Mouse (Mus musculus) olfactory bulb, adult 2 months (tissue): ENCODE results near the gene Wrnip1. TPM values are rescaled to one million over a fixed set of nuclear protein-coding genes. Genes with fewer than 3 reads are reported as not detected.

Experiments used
- H3K27ac ChIP-seq: fragments of 200-500 bp; 2 replicates; pipeline ENCODE4 v1.5.1; 2012; ENCODE audit warnings: low read depth, low read length; ENCODE audit not compliant: insufficient read depth
- H3K4me1 ChIP-seq: fragments of 200-500 bp; 2 replicates; pipeline ENCODE4 v1.6.1; 2012; ENCODE audit warnings: low read length; ENCODE audit not compliant: control insufficient read depth, insufficient read depth
- H3K4me3 ChIP-seq: fragments of 200-500 bp; 2 replicates; pipeline ENCODE4 v1.5.1; 2012; ENCODE audit warnings: mild to moderate bottlenecking, low read depth, low read length, moderate library complexity; ENCODE audit not compliant: insufficient read depth
- CTCF ChIP-seq: fragments of 200-500 bp; IDR thresholded peaks from 2 replicates; pipeline ENCODE4 v1.5.1; 2012; ENCODE audit warnings: low read depth, mild to moderate bottlenecking, low read length, moderate library complexity; ENCODE audit not compliant: insufficient read depth
- POLR2A ChIP-seq: fragments of 200-500 bp; IDR thresholded peaks from 2 replicates; pipeline ENCODE4 v1.6.1; 2012; ENCODE audit warnings: mild to moderate bottlenecking, low read depth, low read length, moderate library complexity; ENCODE audit not compliant: insufficient read depth
- WGBS: fragments of 180-500 bp; shearing (Covaris S2); methylation state at CpG from one replicate; pipeline ENCODE4 v1.1.7; 2018; 5-methylcytosine and 5-hydroxymethylcytosine counted together
- polyA plus RNA-seq: library from polyadenylated mRNA; stranded (reverse); fragments of >200 nt; gene quantifications from 2 replicates; pipeline ENCODE4 v1.2.4, GENCODE M21; 2012; ENCODE audit warnings: low replicate concordance; ENCODE audit not compliant: missing spikeins, insufficient read depth, insufficient read length

Gene Wrnip1
- not detected in 2 replicates for polyA plus RNA-seq

DNA sequence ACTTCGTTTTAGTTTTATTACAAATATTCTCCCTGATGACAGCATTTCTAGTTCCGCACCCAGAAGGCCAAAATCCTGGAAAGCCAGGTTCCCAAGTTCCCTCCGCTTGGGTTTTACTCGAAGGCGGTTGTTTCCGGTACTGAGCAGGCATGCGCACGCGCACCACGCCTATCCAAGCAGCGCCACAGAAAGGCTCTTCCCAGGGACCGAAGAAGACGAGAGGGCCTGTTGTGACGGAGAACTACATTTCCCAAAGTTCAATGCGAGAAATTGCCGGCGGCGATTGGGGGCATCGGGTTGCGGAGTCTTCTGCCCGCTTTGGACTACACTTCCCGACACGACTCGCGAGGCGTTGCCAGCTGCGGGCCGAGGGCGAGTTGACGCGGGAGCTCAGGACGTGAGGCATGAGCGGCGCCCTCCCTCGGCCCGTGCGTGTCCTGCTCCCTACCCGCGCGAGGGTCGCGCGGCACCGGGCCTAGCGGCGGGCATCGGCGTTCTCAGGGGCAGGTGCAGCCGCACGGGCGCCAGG is at the start of gene Wrnip1:
Gene Wrnip1 (plus strand): TSS at position 346 of the 529 bp plus-strand sequence.
- Histone ChIP-seq H3K27ac (peak within 1 kb of the TSS; percentile 81), H3K4me3 (peak within 1 kb of the TSS; percentile 81), H3K4me1 (peaks cover 5% of the 10 kb centered on the region)
- TF ChIP-seq CTCF (no peak), POLR2A (peak; percentile 55; the same call in 1 of the 2 replicates)
- WGBS = under 1% methylated on average over 51 of the region's 51 CpGs

DNA sequence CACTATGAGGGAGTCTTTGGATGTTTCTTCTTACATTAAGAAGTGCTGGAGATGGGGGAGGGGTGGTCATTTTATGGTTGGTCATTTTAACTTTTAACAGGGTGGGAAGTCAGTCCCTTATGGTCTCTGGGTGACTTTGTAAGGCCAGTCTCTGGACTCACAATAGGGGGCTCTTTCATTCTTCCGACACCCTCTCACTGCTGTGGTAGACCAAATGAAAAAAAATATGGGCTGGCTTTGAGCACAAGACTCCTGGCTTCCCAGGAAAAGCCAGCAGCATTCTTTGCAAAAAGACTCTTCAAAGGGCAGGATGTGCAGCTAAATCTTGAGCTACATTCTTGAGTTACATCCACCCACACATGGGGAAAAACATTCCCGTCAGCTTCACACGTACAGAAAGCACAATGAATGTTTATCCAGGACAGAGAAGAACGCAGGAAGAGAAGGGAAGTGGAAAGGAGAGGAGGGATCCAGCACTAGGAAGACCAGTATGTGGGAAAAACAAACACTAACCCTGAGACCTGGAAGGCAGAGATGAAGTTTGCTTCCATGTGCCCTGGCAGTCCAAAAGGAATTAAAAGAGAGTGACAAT is 49.7 kb upstream of the Wrnip1 start:
- Histone ChIP-seq H3K4me1 (no peaks in the 10 kb centered on the region), H3K4me3 (no peak overlapping the region), H3K27ac (no peak overlapping the region)
- WGBS = 40% methylated on average over 4 of the region's 4 CpGs
- TF ChIP-seq POLR2A (no peak), CTCF (no peak)

DNA sequence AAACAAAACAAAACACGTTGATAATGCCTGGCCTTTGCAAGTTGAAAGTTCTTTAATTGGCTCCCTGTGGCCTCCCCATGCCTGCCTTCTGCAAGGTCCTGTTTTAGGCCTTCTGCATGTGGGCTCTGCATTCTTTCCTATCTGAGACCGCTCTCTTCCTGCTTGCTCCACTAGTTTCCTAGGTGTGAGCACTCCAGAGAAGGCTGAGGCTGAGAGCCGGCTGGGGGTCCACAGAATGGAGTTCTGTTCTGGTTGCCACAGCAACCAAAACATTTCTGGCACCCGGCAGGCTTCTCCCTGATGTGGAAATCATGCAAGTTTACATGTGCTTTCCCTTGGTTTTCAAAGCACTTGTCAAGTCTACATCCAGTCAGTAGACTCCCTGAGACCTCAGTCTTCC is 42.8 kb upstream of the Wrnip1 start:
- 24% methylated on average over 4 of the region's 4 CpGs for WGBS
- H3K27ac ChIP-seq = no peak overlapping the region
- no peak overlapping the region for H3K4me3 ChIP-seq
- TF ChIP-seq POLR2A = no peak
- TF ChIP-seq CTCF = no peak
- H3K4me1 ChIP-seq = no peaks in the 10 kb centered on the region; the same call in 1 of the 2 replicates

DNA sequence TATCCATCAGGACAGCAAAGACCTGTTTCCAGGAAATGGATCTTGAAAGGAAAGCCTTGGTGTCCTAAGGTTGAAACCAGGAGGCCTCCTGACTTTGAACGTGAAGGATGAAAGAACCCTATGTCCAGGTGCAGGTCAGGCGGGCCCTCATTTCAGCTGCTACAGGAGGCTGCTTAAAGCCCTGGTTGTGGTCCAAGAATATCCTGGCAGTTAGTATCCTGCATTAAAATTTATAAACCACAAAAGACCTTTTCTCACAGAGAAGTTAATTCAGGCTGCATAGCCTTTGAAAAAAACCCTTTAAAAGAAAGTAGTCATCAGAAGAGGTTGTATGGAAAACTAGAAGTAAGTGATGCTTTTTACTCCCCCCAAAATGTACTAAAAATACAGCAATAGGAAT is 41.0 kb upstream of the Wrnip1 start:
- no peak for TF ChIP-seq POLR2A
- H3K4me1 ChIP-seq = no peaks in the 10 kb centered on the region; the same call in 1 of the 2 replicates
- 79% methylated on average over 2 of the region's 2 CpGs for WGBS
- no peak overlapping the region for H3K27ac ChIP-seq
- H3K4me3 ChIP-seq = no peak overlapping the region

DNA sequence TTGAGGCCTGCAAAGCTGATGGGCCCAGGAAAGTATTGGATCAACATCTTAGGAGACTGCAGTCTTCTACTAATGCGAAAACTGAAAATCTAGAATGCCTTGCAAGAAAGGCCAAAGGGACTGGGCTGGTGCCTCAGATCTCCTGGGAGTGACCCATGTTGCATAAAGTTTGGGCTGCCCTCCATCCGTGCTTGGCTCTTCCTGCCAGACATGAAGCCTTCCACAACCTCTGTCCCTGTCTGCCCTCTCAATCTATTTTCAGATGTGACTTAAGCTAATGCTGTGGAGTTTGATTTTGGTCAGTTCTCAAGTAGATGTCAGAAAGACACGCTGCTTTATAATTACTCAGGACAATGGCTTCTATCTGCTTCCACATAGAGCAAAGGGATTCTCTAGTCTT is 38.7 kb upstream of the Wrnip1 start:
- TF ChIP-seq CTCF (no peak), POLR2A (no peak)
- WGBS = 93% methylated on average over 3 of the region's 3 CpGs
- Histone ChIP-seq H3K27ac (no peak overlapping the region), H3K4me1 (no peaks in the 10 kb centered on the region; the same call in 1 of the 2 replicates), H3K4me3 (no peak overlapping the region)

DNA sequence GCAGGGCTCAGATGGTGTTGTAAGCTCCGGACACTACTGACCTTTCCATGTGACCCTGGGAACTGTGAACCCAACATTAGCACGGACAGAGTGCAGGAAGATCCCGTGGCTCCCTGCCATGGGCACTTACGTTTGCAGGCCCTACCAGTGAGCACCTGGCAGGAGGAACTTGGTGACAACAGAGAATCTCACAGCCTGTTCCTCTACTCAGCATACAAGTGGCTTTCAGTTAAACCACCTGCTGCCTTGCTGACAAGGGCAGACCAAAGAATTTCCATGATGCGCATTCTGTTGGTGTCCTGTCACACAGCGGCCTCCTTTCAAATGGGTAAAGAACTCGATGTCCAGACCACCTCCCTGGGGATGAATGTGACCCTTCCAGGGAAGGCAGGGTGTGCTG is 37.4 kb upstream of the Wrnip1 start:
- TF ChIP-seq CTCF (no peak), POLR2A (no peak)
- H3K27ac ChIP-seq = no peak overlapping the region
- 56% methylated on average over 7 of the region's 7 CpGs for WGBS
- H3K4me1 ChIP-seq = no peaks in the 10 kb centered on the region
- no peak overlapping the region for H3K4me3 ChIP-seq

DNA sequence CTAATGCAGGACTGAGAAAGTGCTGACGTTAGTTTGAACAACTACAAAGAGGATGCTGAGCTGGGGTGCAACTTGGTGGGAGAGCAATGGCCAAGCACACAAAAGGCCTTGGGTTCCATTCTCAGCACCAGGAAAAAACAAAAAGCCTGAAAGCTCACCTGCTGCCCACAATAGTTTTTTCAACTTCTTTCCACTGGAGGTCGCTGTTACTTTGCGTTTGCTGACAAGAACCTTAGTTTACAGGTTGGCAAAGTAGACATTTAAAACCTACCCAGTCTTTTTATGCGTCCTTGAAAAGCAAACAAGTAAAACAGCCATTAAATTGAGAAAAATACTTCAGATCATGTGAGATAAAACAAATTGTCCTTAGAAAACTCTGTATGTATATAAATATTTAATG is 33.7 kb upstream of the Wrnip1 start:
- TF ChIP-seq CTCF = no peak
- TF ChIP-seq POLR2A = no peak
- no peaks in the 10 kb centered on the region for H3K4me1 ChIP-seq
- 17% methylated on average over 4 of the region's 4 CpGs for WGBS
- H3K4me3 ChIP-seq = no peak overlapping the region
- no peak overlapping the region for H3K27ac ChIP-seq

DNA sequence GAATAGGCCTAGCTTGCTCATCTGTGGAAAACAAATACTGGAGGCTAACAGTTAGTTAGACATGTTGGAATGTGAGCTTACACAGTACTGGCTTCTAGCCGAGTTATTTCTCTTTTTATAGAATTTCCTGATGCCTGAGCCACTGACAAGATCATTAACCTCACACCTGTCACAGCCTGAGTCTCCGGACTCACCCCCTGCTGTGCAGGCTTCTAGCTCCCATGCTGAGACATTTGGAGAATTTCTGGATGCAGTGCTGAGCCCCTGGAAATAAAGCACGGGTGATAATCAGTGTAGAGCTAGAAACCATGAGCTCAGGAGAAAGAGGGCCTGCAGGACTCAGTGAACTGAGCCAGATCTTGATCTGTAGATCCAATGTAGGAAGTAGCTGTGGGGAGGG is 31.9 kb upstream of the Wrnip1 start:
- Histone ChIP-seq H3K4me3 (no peak overlapping the region), H3K27ac (no peak overlapping the region), H3K4me1 (no peaks in the 10 kb centered on the region)
- WGBS = 24% methylated on average over 3 of the region's 3 CpGs
- no peak for TF ChIP-seq POLR2A
- TF ChIP-seq CTCF = no peak

DNA sequence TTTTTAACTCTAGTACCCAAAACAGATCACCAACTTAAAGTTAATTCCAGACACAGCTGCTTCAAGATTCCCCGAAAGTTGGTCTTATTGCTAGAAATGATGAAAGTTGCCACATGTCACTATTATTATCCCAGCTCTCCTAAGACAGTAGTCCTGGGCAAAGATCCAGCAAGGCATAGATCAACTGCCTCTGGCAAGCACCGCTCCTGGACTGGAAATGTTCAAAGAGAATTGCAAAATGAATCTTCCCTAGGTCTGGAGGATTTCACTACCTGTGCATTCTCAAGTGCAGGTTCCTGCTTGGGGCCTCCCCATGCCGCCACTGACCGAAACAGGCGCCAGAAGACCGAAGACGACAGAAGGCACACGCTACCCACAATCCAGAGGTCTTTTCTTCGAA is 25.9 kb upstream of the Wrnip1 start:
- WGBS = 90% methylated on average over 9 of the region's 9 CpGs
- TF ChIP-seq CTCF (no peak), POLR2A (no peak)
- Histone ChIP-seq H3K4me1 (no peaks in the 10 kb centered on the region), H3K27ac (no peak overlapping the region), H3K4me3 (no peak overlapping the region)
